Mouse (Mus musculus): ENCODE data around the gene Stx6.

DNA sequence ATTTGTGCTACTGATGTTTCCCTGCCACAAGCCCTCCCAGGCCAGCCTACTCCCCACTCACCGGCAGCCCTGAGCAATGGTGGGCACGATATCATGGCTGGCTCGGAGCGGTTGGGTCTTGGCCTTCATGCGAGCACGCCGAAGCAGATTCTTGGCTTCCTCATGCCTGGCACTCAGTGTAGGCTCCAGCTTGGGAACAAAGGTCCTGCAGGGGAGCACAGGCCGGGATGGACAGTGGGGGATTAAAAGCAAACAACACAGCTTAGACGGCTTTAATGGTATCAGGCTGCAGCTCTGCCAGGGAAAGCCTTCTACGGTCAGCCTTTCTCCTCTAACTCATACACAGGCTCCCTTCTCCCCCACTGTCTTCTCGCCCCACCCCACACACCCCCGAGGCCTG is 73.9 kb downstream of the Stx6 start:
- TF ChIP-seq POLR2A (IDR thresholded peaks at IDR 0.05; ENCODE audit: borderline replicate concordance, extremely low read depth, insufficient read depth, insufficient read length, poor library complexity, severe bottlenecking), result no peak
- TF ChIP-seq CTCF (IDR thresholded peaks at IDR 0.05; ENCODE audit: borderline replicate concordance, extremely low read depth, insufficient read depth, insufficient read length), result no peak
